Mouse (Mus musculus) heart, adult 2 months (tissue): ENCODE data around the gene Katnal1. TPM values are rescaled to one million over a fixed set of nuclear protein-coding genes. Genes with fewer than 3 reads are reported as not detected.

ENCODE experiments used
- DNase-seq, 2 experiments: peaks; one replicate each; pipeline ENCODE4 v3.0.0; 2021
- H3K27ac ChIP-seq: fragments of 200-600 bp; 2 replicates; pipeline ENCODE4 v1.8.1; 2022
- H3K27me3 ChIP-seq: fragments of 200-500 bp; 2 replicates; pipeline ENCODE4 v1.6.1; 2012; ENCODE audit warnings: mild to moderate bottlenecking, low read length, inconsistent platforms, mixed read lengths; ENCODE audit not compliant: control insufficient read depth, insufficient read depth
- H3K36me3 ChIP-seq: fragments of 200-500 bp; 2 replicates; pipeline ENCODE4 v1.6.1; 2012; ENCODE audit warnings: low read length, inconsistent platforms; ENCODE audit not compliant: control insufficient read depth, insufficient read depth
- H3K4me1 ChIP-seq: fragments of 200-500 bp; 2 replicates; pipeline ENCODE4 v1.6.1; 2011; ENCODE audit warnings: low read length; ENCODE audit not compliant: control insufficient read depth, insufficient read depth
- H3K4me3 ChIP-seq: fragments of 200-600 bp; 2 replicates; pipeline ENCODE4 v1.8.1; 2022
- H3K79me2 ChIP-seq: fragments of 200-500 bp; replicated peaks from 2 replicates; pipeline ENCODE4 v1.6.1; 2012; ENCODE audit warnings: mild to moderate bottlenecking, inconsistent platforms, low read length, moderate library complexity, mixed read lengths; ENCODE audit not compliant: control insufficient read depth, insufficient read depth
- H3K9ac ChIP-seq: fragments of 200-500 bp; 2 replicates; pipeline ENCODE4 v1.6.1; 2012; ENCODE audit warnings: low read depth, mild to moderate bottlenecking, control low read depth, inconsistent platforms, low read length, mixed read lengths
- CTCF ChIP-seq: fragments of 200-600 bp; IDR thresholded peaks from 2 replicates; pipeline ENCODE4 v1.8.1; 2022; ENCODE audit warnings: antibody characterized with exemption, mild to moderate bottlenecking, moderate library complexity
- EP300 ChIP-seq: fragments of 200-500 bp; IDR thresholded peaks from 2 replicates; pipeline ENCODE4 v1.6.1; 2011; ENCODE audit warnings: low read depth, low read length, control low read depth; ENCODE audit not compliant: insufficient read depth
- POLR2A ChIP-seq: fragments of 200-500 bp; IDR thresholded peaks from 2 replicates; pipeline ENCODE4 v1.6.1; 2011; ENCODE audit warnings: mild to moderate bottlenecking, low read depth, low read length, control low read depth; ENCODE audit not compliant: insufficient read depth
- WGBS: fragments of 180-500 bp; shearing (Covaris S2); methylation state at CpG from one replicate; pipeline ENCODE4 v1.1.7; 2018; 5-methylcytosine and 5-hydroxymethylcytosine counted together
- intact Hi-C: fragments of 180-260 bp; cut with DNase I; formaldehyde crosslinking; loops from one replicate; pipeline ENCODE4 v1.15.1; 2025
- polyA plus RNA-seq: library from polyadenylated mRNA; depleted of rRNA; stranded (reverse); fragments of >200 nt; gene quantifications from 2 replicates; pipeline ENCODE4 v1.2.3, GENCODE M21; 2012
- total RNA-seq, 2 experiments: library from RNA; stranded (reverse); gene quantifications; 2 replicates each; pipeline ENCODE4 v1.2.3; 2021

The Katnal1 gene
- total and polyA plus RNA-seq, 3 experiments = 4.8 to 10.4 (median 9.5) TPM

DNA sequence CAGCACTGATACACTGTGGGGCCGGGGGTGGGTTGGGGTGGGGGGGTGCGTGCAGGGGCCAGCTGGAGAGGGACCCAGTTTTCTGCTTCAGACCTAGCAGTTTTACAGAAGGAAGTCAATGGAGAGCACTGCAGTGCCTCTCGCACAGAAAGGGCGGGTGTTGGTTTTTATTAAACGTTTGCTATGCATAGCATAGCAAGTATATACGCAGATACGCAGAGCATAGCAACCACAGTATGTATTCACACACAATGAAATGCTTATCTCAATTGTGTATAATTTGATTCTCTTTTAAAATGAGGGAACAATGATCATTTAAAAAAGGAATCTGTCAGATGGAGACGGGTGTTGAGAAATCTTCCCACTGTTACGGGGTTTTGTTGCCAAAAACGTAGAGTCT lies 66.3 kb downstream of the Katnal1 start:
- no peak overlapping the region for H3K27ac ChIP-seq
- H3K4me1 ChIP-seq = no peaks in the 10 kb centered on the region
- no peaks in the 10 kb centered on the region for H3K27me3 ChIP-seq
- no peak for DNase-seq
- no peak for TF ChIP-seq EP300
- no peak for TF ChIP-seq POLR2A
- no peak for TF ChIP-seq CTCF
- no peaks in the 10 kb centered on the region for H3K36me3 ChIP-seq
- WGBS = 87% methylated on average over 10 of the region's 10 CpGs
- no peaks in the 10 kb centered on the region for H3K79me2 ChIP-seq
- H3K4me3 ChIP-seq = no peak overlapping the region
- intact Hi-C loops = no loop called here
- H3K9ac ChIP-seq = no peak overlapping the region

DNA sequence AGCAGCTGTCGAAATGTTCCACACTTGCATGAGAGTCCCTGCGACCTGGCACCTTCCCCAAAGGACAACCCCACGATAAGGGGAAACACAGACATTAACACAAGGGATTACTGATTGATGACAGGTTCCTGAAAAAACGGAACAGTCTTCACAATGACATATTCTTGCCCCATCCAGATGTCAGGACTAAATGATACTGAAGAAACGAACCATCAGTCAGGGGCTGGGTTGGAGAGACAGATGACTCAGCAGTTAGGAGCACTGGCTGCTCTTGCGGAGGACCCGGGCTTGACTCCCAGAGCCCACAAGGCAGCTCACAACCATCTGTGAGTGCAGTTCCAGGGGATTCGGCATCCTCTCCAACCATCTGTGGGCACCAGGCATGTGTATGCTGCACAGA lies 67.0 kb downstream of the Katnal1 start:
- no peak for TF ChIP-seq EP300
- no peak for TF ChIP-seq CTCF
- TF ChIP-seq POLR2A = no peak
- WGBS = 41% methylated on average over 8 of the region's 8 CpGs
- Histone ChIP-seq H3K79me2 (no peaks in the 10 kb centered on the region), H3K27me3 (no peaks in the 10 kb centered on the region), H3K4me3 (no peak overlapping the region), H3K27ac (no peak overlapping the region), H3K36me3 (no peaks in the 10 kb centered on the region), H3K4me1 (no peaks in the 10 kb centered on the region), H3K9ac (no peak overlapping the region)
- no peak for DNase-seq
- intact Hi-C loops = no loop called here

DNA sequence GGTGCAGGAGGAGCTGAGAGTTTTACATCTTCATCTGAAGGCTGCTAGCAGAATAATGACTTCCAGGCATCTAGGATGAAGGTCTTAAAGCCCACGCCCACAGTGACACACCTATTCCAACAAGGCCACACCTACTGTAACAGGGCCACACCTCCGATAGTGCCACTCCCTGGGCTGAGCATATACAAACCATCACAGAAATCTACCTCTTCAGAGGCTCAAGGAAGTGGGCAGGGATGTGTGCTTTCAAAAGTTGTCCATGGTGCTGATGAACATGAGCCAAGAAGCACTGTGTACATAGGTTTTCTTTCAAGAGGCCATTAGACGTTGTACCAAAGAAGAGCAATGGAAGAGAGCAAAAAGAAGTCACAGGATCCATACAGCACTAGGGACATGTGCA lies 71.6 kb downstream of the Katnal1 start:
- WGBS = 72% methylated on average over 3 of the region's 3 CpGs
- H3K27ac ChIP-seq = no peak overlapping the region
- intact Hi-C loops = no loop called here
- DNase-seq = no peak
- H3K4me3 ChIP-seq = no peak overlapping the region
- no peak for TF ChIP-seq POLR2A
- H3K27me3 ChIP-seq = no peaks in the 10 kb centered on the region
- no peaks in the 10 kb centered on the region for H3K79me2 ChIP-seq
- no peaks in the 10 kb centered on the region for H3K36me3 ChIP-seq
- no peak overlapping the region for H3K9ac ChIP-seq
- H3K4me1 ChIP-seq = no peaks in the 10 kb centered on the region

DNA sequence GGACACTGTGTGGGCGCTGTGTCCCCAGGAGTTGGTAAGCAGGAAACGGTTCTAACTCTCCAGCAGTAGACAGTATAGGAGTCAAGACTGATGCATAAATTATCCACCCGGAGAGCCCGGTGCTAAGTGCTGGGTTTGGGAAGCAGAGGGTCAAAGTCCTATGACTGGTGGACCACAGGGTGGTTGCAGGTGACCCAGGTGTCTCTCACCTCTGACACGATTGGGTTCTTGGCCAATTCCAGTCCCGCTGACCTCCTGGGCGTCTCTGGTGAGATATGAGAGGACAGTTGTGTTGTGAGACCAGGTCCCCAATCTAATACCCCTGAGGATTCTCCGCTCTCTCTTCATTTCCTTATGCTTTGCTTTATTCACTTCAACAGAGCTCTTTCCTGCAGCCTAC lies 74.1 kb downstream of the Katnal1 start:
- Histone ChIP-seq H3K4me1 (no peaks in the 10 kb centered on the region), H3K79me2 (no peaks in the 10 kb centered on the region), H3K4me3 (no peak overlapping the region), H3K9ac (no peak overlapping the region), H3K36me3 (no peaks in the 10 kb centered on the region), H3K27me3 (no peaks in the 10 kb centered on the region), H3K27ac (no peak overlapping the region)
- TF ChIP-seq EP300 (no peak), POLR2A (no peak), CTCF (no peak)
- DNase-seq = no peak
- WGBS = 71% methylated on average over 8 of the region's 8 CpGs
- intact Hi-C loops = no loop called here

DNA sequence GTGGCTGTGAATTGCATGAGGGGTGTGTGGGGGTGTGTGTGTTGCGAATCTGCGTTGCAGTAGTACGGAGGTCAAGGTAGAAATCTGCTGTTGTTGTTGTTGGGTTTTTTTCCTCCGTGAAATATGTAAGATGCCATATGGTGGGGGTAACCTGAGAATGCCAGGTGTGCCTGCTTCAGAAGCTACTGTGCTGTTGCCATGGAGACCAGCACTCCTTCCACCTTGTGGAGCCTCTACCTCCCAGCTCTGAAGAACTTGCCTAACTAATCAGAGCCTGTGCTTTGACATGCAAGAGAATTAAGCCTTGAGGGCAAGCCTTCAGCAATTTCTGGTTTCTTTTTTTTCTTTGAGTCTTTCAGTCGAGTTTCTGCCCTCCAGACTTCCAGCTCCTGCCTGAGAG lies 75.0 kb downstream of the Katnal1 start:
- TF ChIP-seq CTCF = no peak
- no peak for TF ChIP-seq EP300
- TF ChIP-seq POLR2A = no peak
- Histone ChIP-seq H3K36me3 (no peaks in the 10 kb centered on the region), H3K9ac (no peak overlapping the region), H3K27me3 (no peaks in the 10 kb centered on the region), H3K27ac (no peak overlapping the region), H3K4me3 (no peak overlapping the region), H3K79me2 (no peaks in the 10 kb centered on the region), H3K4me1 (no peaks in the 10 kb centered on the region)
- no peak for DNase-seq
- WGBS = 42% methylated on average over 5 of the region's 5 CpGs
- intact Hi-C loops = no loop called here

DNA sequence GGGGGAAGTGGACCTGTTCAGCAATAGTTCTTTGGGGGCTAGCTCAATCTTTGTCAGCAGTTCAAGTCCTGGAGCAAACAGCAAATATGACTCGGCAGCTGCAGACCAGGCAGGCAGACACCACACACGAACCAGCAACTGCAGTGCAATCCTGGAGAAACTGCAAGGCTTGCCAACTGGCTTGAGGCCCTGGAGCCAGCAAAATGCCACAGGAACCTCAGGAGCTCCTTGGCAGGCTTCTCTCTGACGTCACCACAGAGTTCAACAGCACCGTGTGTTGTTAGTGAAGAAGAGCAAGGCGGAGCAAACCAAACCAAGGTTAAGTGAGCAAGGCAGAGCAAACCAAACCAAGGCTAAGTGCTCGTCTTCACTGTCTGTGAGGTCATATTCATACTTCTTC lies 79.6 kb downstream of the Katnal1 start:
- H3K27me3 ChIP-seq = no peaks in the 10 kb centered on the region
- no peak for TF ChIP-seq EP300
- no peak for TF ChIP-seq POLR2A
- no peak for TF ChIP-seq CTCF
- intact Hi-C loops = no loop called here
- H3K4me3 ChIP-seq = no peak overlapping the region
- H3K27ac ChIP-seq = no peak overlapping the region
- H3K9ac ChIP-seq = no peak overlapping the region
- H3K4me1 ChIP-seq = no peaks in the 10 kb centered on the region
- no peaks in the 10 kb centered on the region for H3K36me3 ChIP-seq
- no peaks in the 10 kb centered on the region for H3K79me2 ChIP-seq
- DNase-seq = no peak
- WGBS = 64% methylated on average over 6 of the region's 6 CpGs
